Comparison of ENCODE assay signal across 8 mouse cellular contexts in the genomic region with DNA sequence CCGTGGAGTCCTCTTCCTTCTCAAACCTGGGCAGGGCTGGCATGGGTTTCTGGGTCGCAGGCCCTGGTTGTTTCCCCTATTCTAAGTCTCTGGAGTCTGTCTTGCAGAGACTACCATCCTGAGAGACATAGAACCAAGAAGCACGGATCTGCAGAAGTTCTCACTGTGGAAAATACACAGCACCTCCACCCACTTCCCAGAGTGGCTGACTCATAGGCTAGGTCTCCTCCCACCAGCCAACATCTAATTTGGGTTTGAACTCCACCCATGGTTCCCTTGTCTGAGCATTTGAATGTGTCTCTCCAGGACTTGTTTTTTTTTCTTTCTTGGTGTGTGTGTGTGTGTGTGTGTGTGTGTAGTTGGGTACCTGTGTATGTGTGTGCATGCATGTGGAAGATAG. TPM values are rescaled to one million over a fixed set of nuclear protein-coding genes. Genes with fewer than 3 reads are reported as not detected.
A peak's percentile ranks its signal among the peaks of the same experiment; 100 is the strongest.
DNase-seq lines count a peak whose midpoint lies in the region; ATAC-seq and TF ChIP-seq lines count a peak whose summit lies in the region.

No protein-coding gene starts in this region.

- intact Hi-C loops in heart, postnatal 14 days (cut with DNase I), result loop anchor here (5.0 kb wide), 1 partner anchor 327 kb away; no protein-coding TSS in a partner anchor

- no peaks in the 10 kb centered on the region for H3K27me3 ChIP-seq in lung, postnatal 0 days (replicated peaks; ENCODE audit: insufficient read depth, low read length)

- TF ChIP-seq CTCF in lung, postnatal 0 days (IDR thresholded peaks at IDR 0.05), result no peak

- peaks cover 3% of the 10 kb centered on the region for H3K4me1 ChIP-seq in lung, postnatal 0 days (ENCODE audit: insufficient read depth, low read depth, low read length)

- no peak for TF ChIP-seq EP300 in lung, postnatal 0 days (IDR thresholded peaks at IDR 0.05)

- no peaks in the 10 kb centered on the region for H3K36me3 ChIP-seq in lung, postnatal 0 days (ENCODE audit: insufficient read depth, low read length)

- DNase-seq in adrenal gland, adult 2 months, result peak; percentile 69
- DNase-seq in adrenal gland, postnatal 10 days, result no peak
- DNase-seq in lung, postnatal 0 days (ENCODE audit: low spot score), result peak; percentile 44
- no peak for DNase-seq in lung, postnatal 14 days
- peak; percentile 40 to 46 for DNase-seq in heart, postnatal 14 days
- DNase-seq in retina, postnatal 1 day, result no peak
- no peak for DNase-seq in urinary bladder, adult 2 months (ENCODE audit: low spot score)

- WGBS in lung, postnatal 0 days, result 66% methylated on average over 3 of the region's 3 CpGs

- H3K27ac ChIP-seq in lung, postnatal 0 days (ENCODE audit: low read length), result no peak overlapping the region

- H3K4me3 ChIP-seq in lung, postnatal 0 days (ENCODE audit: low read depth, low read length), result no peak overlapping the region

- no peaks in the 10 kb centered on the region for H3K9me3 ChIP-seq in lung, postnatal 0 days (ENCODE audit: low read length)

- ATAC-seq in lung, postnatal 0 days, result no peak
- peak; percentile 51 for ATAC-seq in monocyte, adult 5-6 weeks (replicated peaks; ENCODE audit: insufficient number of reproducible peaks, low FRiP score, low TSS enrichment, poor library complexity, severe bottlenecking)

- no peak overlapping the region for H3K4me2 ChIP-seq in lung, postnatal 0 days (replicated peaks; ENCODE audit: low read depth, low read length)

- H3K9ac ChIP-seq in lung, postnatal 0 days (replicated peaks; ENCODE audit: low read depth), result no peak overlapping the region

RNA-seq across cellular contexts. Expression of gene Apol7a, which starts 34.9 kb away (rescaled TPM):
- under 1 TPM in 1 of 2 experiments, not detected in 1; 0.21 TPM for total RNA-seq in adrenal gland, adult 2 months (2021)
- polyA plus RNA-seq in adrenal gland, adult 2 months (2012; rRNA removed), result 0.07 TPM in 1 of 2 replicates, not detected in the other
- 1 to 10 TPM; 3.8 to 5.1 TPM for total RNA-seq in adrenal gland, postnatal 10 days (2021)
- polyA plus RNA-seq in lung, postnatal 0 days (2015; fragmentation: Nextera tagmentation; extraction: Ambion mirVana), result 0.33 and 0.37 TPM in 2 replicates
- under 1 TPM in 1 of 2 experiments, not detected in 1; 0.17 TPM for total RNA-seq in heart, postnatal 14 days (2021)
- total RNA-seq in monocyte, adult 5-6 weeks (2017), result not detected in 3 replicates
- 1.8 and 2.8 TPM in 2 replicates for polyA plus RNA-seq in urinary bladder, adult 2 months (2012; rRNA removed)

RNA-seq across cellular contexts. Expression of gene Apol9a, which starts 46.9 kb away (rescaled TPM):
- total RNA-seq in adrenal gland, adult 2 months (2021), result 1 to 10 TPM in 1 of 2 experiments, under 1 TPM in 1; 0.78 to 1.2 TPM
- polyA plus RNA-seq in adrenal gland, adult 2 months (2012; rRNA removed), result 1.9 and 3.0 TPM in 2 replicates
- total RNA-seq in adrenal gland, postnatal 10 days (2021), result under 1 TPM; 0.30 to 0.58 TPM
- polyA plus RNA-seq in lung, postnatal 0 days (2015; fragmentation: Nextera tagmentation; extraction: Ambion mirVana), result 0.43 and 0.47 TPM in 2 replicates
- total RNA-seq in heart, postnatal 14 days (2021), result under 1 TPM in 1 of 2 experiments, not detected in 1; 0.29 TPM
- not detected in 3 replicates for total RNA-seq in monocyte, adult 5-6 weeks (2017)
- polyA plus RNA-seq in urinary bladder, adult 2 months (2012; rRNA removed), result 3.4 and 3.9 TPM in 2 replicates

RNA-seq across cellular contexts. Expression of gene Rbfox2, which starts 57.2 kb away (rescaled TPM):
- 10 to 100 TPM; 56.1 to 68.7 TPM for total RNA-seq in adrenal gland, adult 2 months (2021)
- 53.8 and 74.8 TPM in 2 replicates for polyA plus RNA-seq in adrenal gland, adult 2 months (2012; rRNA removed)
- total RNA-seq in adrenal gland, postnatal 10 days (2021), result 10 to 100 TPM; 64.8 to 89.9 TPM
- polyA plus RNA-seq in lung, postnatal 0 days (2015; fragmentation: Nextera tagmentation; extraction: Ambion mirVana), result 17.4 and 18.8 TPM in 2 replicates
- 100 to 1,000 TPM; 112 to 118 TPM for total RNA-seq in heart, postnatal 14 days (2021)
- 0.29 TPM in 1 of 3 replicates, not detected in the others for total RNA-seq in monocyte, adult 5-6 weeks (2017)
- 93.7 and 115 TPM in 2 replicates for polyA plus RNA-seq in urinary bladder, adult 2 months (2012; rRNA removed)

Comparison
In these comparisons a context has a peak if more than half of its experiments do, and no peak if none do; other contexts are left out.
1. DNase-seq: peak in adrenal gland, adult 2 months (single experiment), lung, postnatal 0 days (single experiment) and heart, postnatal 14 days (2 of 2); none in adrenal gland, postnatal 10 days (single experiment), lung, postnatal 14 days (single experiment), retina, postnatal 1 day (single experiment) and urinary bladder, adult 2 months (single experiment).
2. RNA of gene Rbfox2, which starts 57.2 kb away (total RNA-seq): 112 to 118 TPM in heart, postnatal 14 days, 64.8 to 89.9 TPM in adrenal gland, postnatal 10 days and 56.1 to 68.7 TPM in adrenal gland, adult 2 months; 0.29 TPM in monocyte, adult 5-6 weeks; every median in the first group is over 10 times any median in the second.